Comparison of ENCODE assay signal across 8 mouse cellular contexts in genomic region chr11:48871817-48872541, GRCm38 (mm10). TPM values are rescaled to one million over a fixed set of nuclear protein-coding genes. Genes with fewer than 3 reads are reported as not detected.
A peak's percentile ranks its signal among the peaks of the same experiment; 100 is the strongest.
DNase-seq lines count a peak whose midpoint lies in the region; ATAC-seq and TF ChIP-seq lines count a peak whose summit lies in the region.

No protein-coding gene starts in this region.

- H3K9ac ChIP-seq in embryonic facial prominence, embryonic 11.5 days (replicated peaks; ENCODE audit: low read length): peak overlapping the region; percentile 47
- H3K9ac ChIP-seq in heart, embryonic 11.5 days (ENCODE audit: low read depth, low read length): peak overlapping the region; percentile 76
- H3K9ac ChIP-seq in kidney, embryonic 14.5 days (ENCODE audit: low read depth, low read length): peak overlapping the region; percentile 61; the same call in 1 of the 2 replicates
- H3K9ac ChIP-seq in liver, embryonic 16.5 days (ENCODE audit: low read depth, low read length): peak overlapping the region; percentile 79

- peaks cover 73% of the 10 kb centered on the region for H3K4me1 ChIP-seq in G1E (ENCODE audit: insufficient read depth, low read depth, low read length)
- H3K4me1 ChIP-seq in embryonic facial prominence, embryonic 11.5 days (ENCODE audit: control insufficient read depth, insufficient read depth, low read length): no peaks in the 10 kb centered on the region
- peaks cover 13% of the 10 kb centered on the region for H3K4me1 ChIP-seq in heart, embryonic 11.5 days (ENCODE audit: control insufficient read depth, insufficient read depth, low read length)
- peaks cover 16% of the 10 kb centered on the region for H3K4me1 ChIP-seq in kidney, embryonic 14.5 days (ENCODE audit: control insufficient read depth, insufficient read depth, low read length)
- peaks cover 52% of the 10 kb centered on the region for H3K4me1 ChIP-seq in liver, embryonic 16.5 days (ENCODE audit: control insufficient read depth, low read depth, low read length)

- H3K27ac ChIP-seq in embryonic facial prominence, embryonic 11.5 days (replicated peaks; ENCODE audit: low read depth, low read length): no peak overlapping the region
- no peak overlapping the region; the same call in 1 of the 2 replicates for H3K27ac ChIP-seq in heart, embryonic 11.5 days (ENCODE audit: low read depth, low read length)
- no peak overlapping the region; the same call in 1 of the 2 replicates for H3K27ac ChIP-seq in kidney, embryonic 14.5 days (ENCODE audit: low read depth, low read length)
- H3K27ac ChIP-seq in liver, embryonic 16.5 days (ENCODE audit: low read length): peak overlapping the region; percentile 92

- H3K36me3 ChIP-seq in G1E (replicated peaks): peaks cover 24% of the 10 kb centered on the region
- no peaks in the 10 kb centered on the region for H3K36me3 ChIP-seq in embryonic facial prominence, embryonic 11.5 days (replicated peaks; ENCODE audit: control insufficient read depth, insufficient read depth, low read depth, low read length)
- no peaks in the 10 kb centered on the region for H3K36me3 ChIP-seq in heart, embryonic 11.5 days (ENCODE audit: control insufficient read depth, insufficient read depth, low read length)
- no peaks in the 10 kb centered on the region for H3K36me3 ChIP-seq in kidney, embryonic 14.5 days (ENCODE audit: control insufficient read depth, insufficient read depth, low read length)
- no peaks in the 10 kb centered on the region; the same call in 1 of the 2 replicates for H3K36me3 ChIP-seq in liver, embryonic 16.5 days (ENCODE audit: control insufficient read depth, insufficient read depth)

- peak overlapping the region; percentile 65 for H3K4me2 ChIP-seq in embryonic facial prominence, embryonic 11.5 days (ENCODE audit: low read depth, low read length)
- H3K4me2 ChIP-seq in heart, embryonic 11.5 days: peak overlapping the region; percentile 74
- H3K4me2 ChIP-seq in kidney, embryonic 14.5 days (replicated peaks; ENCODE audit: low read depth, low read length): peak overlapping the region; percentile 53
- peak overlapping the region; percentile 77 for H3K4me2 ChIP-seq in liver, embryonic 16.5 days (ENCODE audit: low read depth, low read length)

- H3K4me3 ChIP-seq in G1E (ENCODE audit: low read depth, low read length): peak overlapping the region; percentile 75
- H3K4me3 ChIP-seq in embryonic facial prominence, embryonic 11.5 days (ENCODE audit: low read depth, low read length): peak overlapping the region; percentile 26
- H3K4me3 ChIP-seq in heart, embryonic 11.5 days (ENCODE audit: low read depth, low read length): peak overlapping the region; percentile 57
- peak overlapping the region; percentile 45 for H3K4me3 ChIP-seq in kidney, embryonic 14.5 days (ENCODE audit: low read length)
- peak overlapping the region; percentile 73 for H3K4me3 ChIP-seq in liver, embryonic 16.5 days (ENCODE audit: low read depth, low read length)

- H3K27me3 ChIP-seq in G1E (ENCODE audit: insufficient read depth, low read length): no peaks in the 10 kb centered on the region
- no peaks in the 10 kb centered on the region for H3K27me3 ChIP-seq in embryonic facial prominence, embryonic 11.5 days (ENCODE audit: control insufficient read depth, insufficient read depth, low read length)
- no peaks in the 10 kb centered on the region for H3K27me3 ChIP-seq in heart, embryonic 11.5 days (ENCODE audit: control insufficient read depth, insufficient read depth, low read length)
- no peaks in the 10 kb centered on the region for H3K27me3 ChIP-seq in kidney, embryonic 14.5 days (ENCODE audit: control insufficient read depth, insufficient read depth, low read length)
- no peaks in the 10 kb centered on the region for H3K27me3 ChIP-seq in liver, embryonic 16.5 days (ENCODE audit: control insufficient read depth, insufficient read depth, low read depth, low read length)

- ATAC-seq in G1E (ENCODE audit: extremely low read depth, insufficient number of reproducible peaks, low FRiP score, poor library complexity, severe bottlenecking): 0 out of 2 replicates have a peak, but pooled peaks have one; percentile 5
- ATAC-seq in embryonic facial prominence, embryonic 11.5 days (replicated peaks; ENCODE audit: insufficient number of reproducible peaks, low FRiP score, low TSS enrichment, low read depth): no peak; the same call in 1 of the 2 replicates
- no peak for ATAC-seq in heart, embryonic 11.5 days (replicated peaks; ENCODE audit: insufficient number of reproducible peaks, low FRiP score, low TSS enrichment)
- ATAC-seq in kidney, embryonic 14.5 days (ENCODE audit: low FRiP score, low TSS enrichment): peak; percentile 48
- ATAC-seq in liver, embryonic 16.5 days (ENCODE audit: low read depth): peak; percentile 16

- no peaks in the 10 kb centered on the region for H3K9me3 ChIP-seq in G1E (replicated peaks)
- no peaks in the 10 kb centered on the region for H3K9me3 ChIP-seq in embryonic facial prominence, embryonic 11.5 days (replicated peaks; ENCODE audit: control insufficient read depth, low read length)
- no peaks in the 10 kb centered on the region for H3K9me3 ChIP-seq in heart, embryonic 11.5 days (replicated peaks; ENCODE audit: control insufficient read depth, low read length)
- no peaks in the 10 kb centered on the region for H3K9me3 ChIP-seq in kidney, embryonic 14.5 days (ENCODE audit: control insufficient read depth, low read length)
- H3K9me3 ChIP-seq in liver, embryonic 16.5 days (replicated peaks; ENCODE audit: control insufficient read depth, low read length): no peaks in the 10 kb centered on the region

- DNase-seq in B cell, adult 2 months: peak; percentile 45 to 47
- no peak for DNase-seq in G1E (ENCODE audit: low spot score)
- peak; percentile 13 for DNase-seq in embryonic facial prominence, embryonic 11.5 days (ENCODE audit: low spot score)
- DNase-seq in natural killer cell, adult 2 months (ENCODE audit: low spot score in 2 of 2): peak; percentile 30 to 41
- peak; percentile 41 for DNase-seq in yolk sac, embryonic 10.5 days (ENCODE audit: low spot score)

- WGBS in embryonic facial prominence, embryonic 11.5 days: 6% methylated on average over 17 of the region's 17 CpGs
- 11% methylated on average over 17 of the region's 17 CpGs for WGBS in heart, embryonic 11.5 days (ENCODE audit: insufficient replicate concordance)
- 2% methylated on average over 17 of the region's 17 CpGs for WGBS in kidney, embryonic 14.5 days
- 2% methylated on average over 17 of the region's 17 CpGs for WGBS in liver, embryonic 16.5 days (ENCODE audit: insufficient replicate concordance)

- TF ChIP-seq CTCF in G1E (IDR thresholded peaks at IDR 0.05; ENCODE audit: low read depth, low read length): no peak

RNA-seq across cellular contexts. Expression of gene Irgm1, which starts 0.5 kb away (rescaled TPM):
- total RNA-seq in G1E (2014; fragmentation: Nextera tagmentation) (39.3 and 44.2 TPM in 2 replicates), G1E (2017) (73.5 and 75.4 TPM in 2 replicates)
- polyA plus RNA-seq in G1E (2012): 2.3 and 2.9 TPM in 2 replicates
- polyA plus RNA-seq in embryonic facial prominence, embryonic 11.5 days (2014; fragmentation: Nextera tagmentation; extraction: Ambion mirVana): 2.0 and 2.8 TPM in 2 replicates
- 4.9 and 5.9 TPM in 2 replicates for polyA plus RNA-seq in heart, embryonic 11.5 days (2014; fragmentation: Nextera tagmentation; extraction: Ambion mirVana)
- 11.7 and 13.2 TPM in 2 replicates for polyA plus RNA-seq in kidney, embryonic 14.5 days (2014; fragmentation: Nextera tagmentation; extraction: Ambion mirVana)
- polyA plus RNA-seq in liver, embryonic 16.5 days (2015; fragmentation: Nextera tagmentation; extraction: Ambion mirVana): 18.9 and 20.6 TPM in 2 replicates

RNA-seq across cellular contexts. Expression of gene Gm5431, which starts 30.0 kb away (rescaled TPM):
- total RNA-seq in G1E (2014; fragmentation: Nextera tagmentation) (not detected in 2 replicates), G1E (2017) (0.06 and 0.11 TPM in 2 replicates)
- not detected in 2 replicates for polyA plus RNA-seq in G1E (2012)
- polyA plus RNA-seq in embryonic facial prominence, embryonic 11.5 days (2014; fragmentation: Nextera tagmentation; extraction: Ambion mirVana): 0.11 and 0.26 TPM in 2 replicates
- polyA plus RNA-seq in heart, embryonic 11.5 days (2014; fragmentation: Nextera tagmentation; extraction: Ambion mirVana): 0.16 TPM in 1 of 2 replicates, not detected in the other
- polyA plus RNA-seq in kidney, embryonic 14.5 days (2014; fragmentation: Nextera tagmentation; extraction: Ambion mirVana): 0.15 and 0.23 TPM in 2 replicates
- 0.37 and 0.45 TPM in 2 replicates for polyA plus RNA-seq in liver, embryonic 16.5 days (2015; fragmentation: Nextera tagmentation; extraction: Ambion mirVana)

RNA-seq across cellular contexts. Expression of gene Gm12184, which starts 45.5 kb away (rescaled TPM):
- 22.1 and 22.5 TPM in 2 replicates for total RNA-seq in G1E (2014; fragmentation: Nextera tagmentation)
- total RNA-seq in G1E (2017): 15.3 and 16.3 TPM in 2 replicates
- polyA plus RNA-seq in G1E (2012): 47.2 and 49.5 TPM in 2 replicates
- polyA plus RNA-seq in embryonic facial prominence, embryonic 11.5 days (2014; fragmentation: Nextera tagmentation; extraction: Ambion mirVana): 7.7 and 14.0 TPM in 2 replicates
- 2.9 and 4.0 TPM in 2 replicates for polyA plus RNA-seq in heart, embryonic 11.5 days (2014; fragmentation: Nextera tagmentation; extraction: Ambion mirVana)
- 5.6 and 7.6 TPM in 2 replicates for polyA plus RNA-seq in kidney, embryonic 14.5 days (2014; fragmentation: Nextera tagmentation; extraction: Ambion mirVana)
- polyA plus RNA-seq in liver, embryonic 16.5 days (2015; fragmentation: Nextera tagmentation; extraction: Ambion mirVana): 0.22 and 0.40 TPM in 2 replicates

RNA-seq across cellular contexts. Expression of gene Trim7, which starts 46.0 kb away (rescaled TPM):
- total RNA-seq in G1E (2014; fragmentation: Nextera tagmentation) (1.2 and 4.0 TPM in 2 replicates), G1E (2017) (2.3 and 3.0 TPM in 2 replicates)
- polyA plus RNA-seq in G1E (2012): 0.59 and 0.67 TPM in 2 replicates
- 0.27 and 0.33 TPM in 2 replicates for polyA plus RNA-seq in embryonic facial prominence, embryonic 11.5 days (2014; fragmentation: Nextera tagmentation; extraction: Ambion mirVana)
- polyA plus RNA-seq in heart, embryonic 11.5 days (2014; fragmentation: Nextera tagmentation; extraction: Ambion mirVana): 0.43 and 0.70 TPM in 2 replicates
- 1.3 and 2.9 TPM in 2 replicates for polyA plus RNA-seq in kidney, embryonic 14.5 days (2014; fragmentation: Nextera tagmentation; extraction: Ambion mirVana)
- 0.11 and 0.14 TPM in 2 replicates for polyA plus RNA-seq in liver, embryonic 16.5 days (2015; fragmentation: Nextera tagmentation; extraction: Ambion mirVana)

RNA-seq across cellular contexts. Expression of gene Trim41, which starts 54.8 kb away (rescaled TPM):
- total RNA-seq in G1E (2014; fragmentation: Nextera tagmentation): 13.8 and 20.2 TPM in 2 replicates
- total RNA-seq in G1E (2017): 55.5 and 56.5 TPM in 2 replicates
- 50.4 and 56.6 TPM in 2 replicates for polyA plus RNA-seq in G1E (2012)
- 3.2 and 3.8 TPM in 2 replicates for polyA plus RNA-seq in embryonic facial prominence, embryonic 11.5 days (2014; fragmentation: Nextera tagmentation; extraction: Ambion mirVana)
- 3.3 and 3.7 TPM in 2 replicates for polyA plus RNA-seq in heart, embryonic 11.5 days (2014; fragmentation: Nextera tagmentation; extraction: Ambion mirVana)
- 5.8 and 6.1 TPM in 2 replicates for polyA plus RNA-seq in kidney, embryonic 14.5 days (2014; fragmentation: Nextera tagmentation; extraction: Ambion mirVana)
- polyA plus RNA-seq in liver, embryonic 16.5 days (2015; fragmentation: Nextera tagmentation; extraction: Ambion mirVana): 1.6 and 1.8 TPM in 2 replicates

Comparison
In these comparisons a context has a peak if more than half of its experiments do, and no peak if none do; other contexts are left out.
1. ATAC-seq: peak in G1E (single experiment), kidney, embryonic 14.5 days (single experiment) and liver, embryonic 16.5 days (single experiment); none in embryonic facial prominence, embryonic 11.5 days (single experiment) and heart, embryonic 11.5 days (single experiment).
2. Peak in every context shown above with its lines, with median percentiles within 50 percentile points of each other: H3K4me3 ChIP-seq, H3K4me2 ChIP-seq and H3K9ac ChIP-seq.